Mouse (Mus musculus) E14TG2a.4 (cell line): ENCODE results near the gene Tm4sf5.
A peak's percentile ranks its signal among the peaks of the same experiment; 100 is the strongest.

Source experiments
- H3K27me3 ChIP-seq: 2 replicates; pipeline ENCODE4 v1.6.1; 2014; ENCODE audit warnings: low read length, control low read depth; ENCODE audit not compliant: insufficient read depth
- H3K36me3 ChIP-seq: 2 replicates; pipeline ENCODE4 v1.6.1; 2014; ENCODE audit warnings: low read length, control low read depth; ENCODE audit not compliant: insufficient read depth
- H3K4me1 ChIP-seq: replicated peaks from 2 replicates; pipeline ENCODE4 v1.6.1; 2014; ENCODE audit warnings: low read depth, low read length, control low read depth
- H3K4me3 ChIP-seq: replicated peaks from 2 replicates; pipeline ENCODE4 v1.5.1; 2014; ENCODE audit warnings: mild to moderate bottlenecking, low read length
- H3K9me3 ChIP-seq: 2 replicates; pipeline ENCODE4 v1.6.1; 2014; ENCODE audit warnings: low read length, control low read depth
- CTCF ChIP-seq: conservative IDR thresholded peaks from 2 replicates; pipeline ENCODE4 v1.5.1; 2014; ENCODE audit warnings: low read length
- NANOG ChIP-seq: IDR thresholded peaks from 2 replicates; pipeline ENCODE4 v1.6.1; 2014; ENCODE audit warnings: borderline replicate concordance, low read length, mixed read lengths
- POU5F1 ChIP-seq: IDR thresholded peaks from 2 replicates; pipeline ENCODE4 v1.6.1; 2014; ENCODE audit warnings: low read length, borderline replicate concordance

Gene Tm4sf5

DNA sequence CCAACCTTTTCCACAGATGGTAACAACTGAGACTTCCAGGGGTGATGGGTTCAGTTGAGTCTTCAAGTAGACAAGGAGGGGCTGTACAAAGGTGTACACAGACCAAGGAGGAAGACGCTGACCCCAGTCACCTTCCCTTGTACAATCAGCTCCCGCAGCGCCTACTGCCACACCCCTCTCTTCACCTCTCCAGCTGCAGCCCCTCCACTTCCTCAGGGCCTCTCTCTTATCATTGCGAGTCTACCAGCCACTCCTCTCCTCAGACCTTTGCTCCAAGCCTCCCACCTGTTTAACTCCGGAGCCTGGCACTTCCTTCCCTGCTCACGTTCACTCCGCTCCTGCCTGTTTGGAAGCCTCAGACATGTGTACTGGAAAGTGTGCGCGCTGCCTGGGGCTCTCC lies at the start of gene Tm4sf5:
Gene Tm4sf5 (plus strand): TSS at position 275 of the 400 bp plus-strand sequence.
- Histone ChIP-seq H3K36me3 (no peaks in the 10 kb centered on the region), H3K4me3 (peak within 1 kb of the TSS; percentile 59), H3K9me3 (no peaks in the 10 kb centered on the region), H3K4me1 (peaks cover 33% of the 10 kb centered on the region), H3K27me3 (peaks cover 8% of the 10 kb centered on the region)
- TF ChIP-seq NANOG = no peak
- TF ChIP-seq POU5F1 = no peak
- no peak for TF ChIP-seq CTCF

DNA sequence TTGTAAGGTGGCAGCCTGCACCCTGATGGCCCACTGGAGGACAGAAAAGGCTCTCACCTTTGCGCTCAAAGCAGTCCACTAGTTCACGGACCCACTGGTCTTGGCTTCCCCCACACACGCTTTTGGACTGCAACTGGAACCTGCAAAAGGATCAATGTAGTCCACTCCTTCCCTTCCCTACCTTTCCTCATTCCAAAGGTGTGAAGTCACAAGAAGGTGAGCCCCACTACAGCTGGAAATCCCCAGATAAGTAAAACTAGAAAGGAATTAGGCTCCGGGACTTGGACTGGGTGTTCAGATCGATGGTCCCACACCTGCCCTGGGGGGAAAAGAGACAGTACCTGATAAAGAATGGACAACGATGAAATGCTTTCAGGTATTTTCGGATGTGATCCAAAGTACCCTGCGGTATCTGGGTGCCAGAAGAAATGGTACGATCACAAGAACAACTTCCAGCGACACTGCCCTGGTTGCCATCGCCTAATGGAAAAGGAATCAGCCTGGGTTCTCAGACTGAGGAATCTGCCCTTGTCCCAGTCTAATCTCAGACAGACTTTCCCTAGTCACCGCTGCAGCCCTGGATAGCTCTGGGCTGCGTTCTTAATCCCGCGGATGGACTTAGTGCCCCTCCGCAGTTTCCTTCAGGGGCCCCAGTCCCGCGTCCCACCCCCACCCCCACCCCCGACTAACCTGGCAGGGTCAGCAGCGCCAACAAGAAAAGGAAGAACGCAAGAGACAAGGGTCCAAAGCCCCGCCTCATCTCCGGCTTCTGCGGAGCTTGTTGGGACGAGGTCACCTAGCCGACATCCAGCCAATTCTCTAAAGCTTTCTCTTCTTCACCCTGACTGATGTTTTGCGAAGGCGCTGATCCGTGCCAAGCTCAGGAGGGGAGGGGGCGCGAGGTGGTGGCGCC lies 46.1 kb upstream of the Tm4sf5 start, which contains the start of gene Zmynd15:
Gene Zmynd15 (plus strand): TSS at position 746 of the 913 bp plus-strand sequence.
- Histone ChIP-seq H3K36me3 (peaks cover 14% of the 10 kb centered on the region), H3K4me1 (peaks cover 20% of the 10 kb centered on the region), H3K9me3 (no peaks in the 10 kb centered on the region), H3K4me3 (peak within 1 kb of the TSS; percentile 73), H3K27me3 (peaks cover 65% of the 10 kb centered on the region)
- TF ChIP-seq CTCF (no peak), NANOG (no peak), POU5F1 (no peak)

DNA sequence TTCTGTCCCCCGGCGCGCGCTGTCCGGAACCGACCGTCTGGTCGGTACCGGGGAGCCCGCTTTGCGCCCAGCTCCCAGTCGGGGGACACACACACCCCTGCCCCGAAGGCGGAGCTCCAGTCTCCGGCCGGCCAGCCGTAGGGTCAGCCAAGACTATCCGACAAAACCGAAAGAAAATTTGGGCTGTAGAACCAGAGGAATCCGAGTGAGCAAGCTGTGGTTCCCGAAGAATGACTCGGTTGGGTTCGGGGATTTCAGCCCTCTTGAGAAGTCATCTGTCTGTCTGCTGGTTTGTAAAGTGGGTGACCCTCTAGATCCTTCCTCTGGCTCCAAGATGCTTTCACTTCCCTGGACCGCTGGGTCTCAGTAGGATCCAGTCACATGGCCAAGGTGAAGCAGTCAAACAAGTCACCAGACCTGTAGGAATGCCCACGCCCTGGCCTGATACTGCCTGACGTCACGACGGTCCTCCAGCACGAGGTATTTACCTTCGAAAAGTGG lies 45.4 kb upstream of the Tm4sf5 start, which contains the start of gene Cxcl16:
Gene Cxcl16 (minus strand): TSS at position 384 of the 501 bp plus-strand sequence.
- no peak for TF ChIP-seq POU5F1
- TF ChIP-seq CTCF = no peak
- no peak for TF ChIP-seq NANOG
- H3K27me3 ChIP-seq = peaks cover 72% of the 10 kb centered on the region
- H3K4me1 ChIP-seq = peaks cover 27% of the 10 kb centered on the region
- H3K9me3 ChIP-seq = no peaks in the 10 kb centered on the region
- H3K36me3 ChIP-seq = peaks cover 8% of the 10 kb centered on the region
- peak within 1 kb of the TSS; percentile 73 for H3K4me3 ChIP-seq

- TF ChIP-seq NANOG (no peak), POU5F1 (no peak), CTCF (no peak)
- Histone ChIP-seq H3K36me3 (no peaks in the 10 kb centered on the region), H3K27me3 (peaks cover 86% of the 10 kb centered on the region), H3K9me3 (no peaks in the 10 kb centered on the region), H3K4me1 (peaks cover 39% of the 10 kb centered on the region), H3K4me3 (no peak overlapping the region)
Measured at GRCm38 (mm10) chr11:70463970-70464369, 41.1 kb upstream of the Tm4sf5 start.

DNA sequence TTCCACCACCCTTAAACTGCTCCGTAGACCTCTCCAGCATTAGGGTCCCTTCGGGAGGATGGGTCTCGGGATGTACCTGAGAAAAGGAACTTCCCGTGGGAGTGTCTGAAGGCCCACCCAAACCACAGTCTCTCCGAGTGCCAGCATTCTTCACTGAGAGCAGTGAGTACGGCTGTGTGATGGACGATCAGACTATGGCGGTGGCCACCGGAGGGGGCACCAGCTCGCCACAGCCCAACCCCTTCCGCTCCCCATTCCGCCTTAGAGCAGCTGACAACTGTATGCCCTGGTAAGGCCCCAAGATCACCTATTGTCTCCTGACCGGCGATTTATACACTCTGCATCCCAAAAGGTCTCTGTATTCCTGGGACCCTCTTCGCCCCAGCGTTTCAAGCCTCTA lies 39.8 kb upstream of the Tm4sf5 start:
- H3K9me3 ChIP-seq = no peaks in the 10 kb centered on the region
- H3K36me3 ChIP-seq = no peaks in the 10 kb centered on the region
- TF ChIP-seq POU5F1 = no peak
- no peak for TF ChIP-seq CTCF
- no peak for TF ChIP-seq NANOG
- peak overlapping the region; percentile 73 for H3K4me3 ChIP-seq
- peaks cover 74% of the 10 kb centered on the region for H3K27me3 ChIP-seq
- peaks cover 29% of the 10 kb centered on the region for H3K4me1 ChIP-seq

GRCm38 (mm10) chr11:70465824-70466223 lies 39.2 kb upstream of the Tm4sf5 start:
- no peak for TF ChIP-seq POU5F1
- TF ChIP-seq CTCF = no peak
- TF ChIP-seq NANOG = no peak
- H3K9me3 ChIP-seq = no peaks in the 10 kb centered on the region
- peaks cover 29% of the 10 kb centered on the region for H3K4me1 ChIP-seq
- H3K4me3 ChIP-seq = peak overlapping the region; percentile 73
- no peaks in the 10 kb centered on the region for H3K36me3 ChIP-seq
- H3K27me3 ChIP-seq = peaks cover 68% of the 10 kb centered on the region

- Histone ChIP-seq H3K9me3 (no peaks in the 10 kb centered on the region), H3K36me3 (no peaks in the 10 kb centered on the region), H3K27me3 (peaks cover 48% of the 10 kb centered on the region), H3K4me3 (no peak overlapping the region), H3K4me1 (peaks cover 29% of the 10 kb centered on the region)
- no peak for TF ChIP-seq POU5F1
Measured at GRCm38 (mm10) chr11:70467902-70468619, 37.0 kb upstream of the Tm4sf5 start.

DNA sequence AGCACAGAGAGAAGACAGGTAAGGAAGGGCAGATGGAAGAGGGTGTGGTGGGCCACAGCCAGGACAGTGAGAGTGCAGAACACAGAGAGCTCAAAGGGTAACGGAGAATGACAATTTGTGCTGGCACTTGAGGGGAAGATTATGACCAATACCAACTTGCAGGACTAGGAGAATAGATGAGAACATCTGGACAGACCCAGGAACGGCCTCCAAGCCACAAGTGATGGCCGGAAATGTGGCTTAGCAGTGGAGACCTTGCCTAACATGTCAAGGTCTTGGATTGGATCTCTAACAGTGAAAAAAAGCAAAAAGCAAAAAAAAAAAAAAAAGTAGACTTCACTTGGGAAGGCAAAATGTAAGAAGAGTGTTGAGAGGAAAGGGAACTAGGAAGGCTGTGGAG lies 35.3 kb upstream of the Tm4sf5 start:
- TF ChIP-seq NANOG = no peak
- TF ChIP-seq POU5F1 = no peak
- no peak for TF ChIP-seq CTCF

More for the DNA sequence above, 35.3 kb upstream of the Tm4sf5 start:
- Histone ChIP-seq H3K9me3 (no peaks in the 10 kb centered on the region), H3K4me3 (no peak overlapping the region), H3K27me3 (peaks cover 32% of the 10 kb centered on the region), H3K4me1 (peaks cover 16% of the 10 kb centered on the region), H3K36me3 (no peaks in the 10 kb centered on the region)
